Mouse (Mus musculus): ENCODE data around the gene Brk1.

The Brk1 gene

GRCm38 (mm10) chr6:113623941-113624751, 19.6 kb downstream of the Brk1 start, which contains the start of gene Vhl:
TSS of gene Vhl (plus strand) at chr6:113623959.
- DNase-seq (ENCODE audit: extremely low spot score) = peak; percentile 88

- no peak for DNase-seq (ENCODE audit: extremely low spot score)
These were observed 20.6 kb downstream of the Brk1 start for GRCm38 (mm10) chr6:113624989-113625770.

GRCm38 (mm10) chr6:113630322-113630721, 25.8 kb downstream of the Brk1 start:
- no peak for DNase-seq (ENCODE audit: extremely low spot score)

GRCm38 (mm10) chr6:113632863-113633262, 28.3 kb downstream of the Brk1 start:
- no peak for DNase-seq (ENCODE audit: extremely low spot score)

- peak; percentile 91 for DNase-seq (ENCODE audit: extremely low spot score)
These were observed 33.9 kb downstream of the Brk1 start, which contains the start of gene Irak2 for GRCm38 (mm10) chr6:113638302-113639040. TSS of gene Irak2 (plus strand) at chr6:113638467.

- no peak for DNase-seq (ENCODE audit: extremely low spot score)
These were observed 34.6 kb downstream of the Brk1 start for GRCm38 (mm10) chr6:113639201-113639600.

- no peak for DNase-seq (ENCODE audit: extremely low spot score)
These were observed 38.0 kb downstream of the Brk1 start for GRCm38 (mm10) chr6:113642605-113643004.

GRCm38 (mm10) chr6:113643021-113643420, 38.4 kb downstream of the Brk1 start:
- DNase-seq (ENCODE audit: extremely low spot score) = no peak

GRCm38 (mm10) chr6:113643967-113644366, 39.4 kb downstream of the Brk1 start:
- DNase-seq (ENCODE audit: extremely low spot score) = no peak

GRCm38 (mm10) chr6:113644808-113645207, 40.2 kb downstream of the Brk1 start:
- no peak for DNase-seq (ENCODE audit: extremely low spot score)

- DNase-seq (ENCODE audit: extremely low spot score) = no peak
These were observed 45.0 kb downstream of the Brk1 start for GRCm38 (mm10) chr6:113649346-113650196.

GRCm38 (mm10) chr6:113650197-113650640, 45.6 kb downstream of the Brk1 start:
- DNase-seq (ENCODE audit: extremely low spot score) = no peak

GRCm38 (mm10) chr6:113651626-113652025, 47.1 kb downstream of the Brk1 start:
- no peak for DNase-seq (ENCODE audit: extremely low spot score)

GRCm38 (mm10) chr6:113653551-113653950, 49.0 kb downstream of the Brk1 start:
- DNase-seq (ENCODE audit: extremely low spot score) = no peak

- DNase-seq (ENCODE audit: extremely low spot score) = no peak
These were observed 49.5 kb downstream of the Brk1 start for GRCm38 (mm10) chr6:113654102-113654501.

- DNase-seq (ENCODE audit: extremely low spot score) = no peak
These were observed 50.3 kb downstream of the Brk1 start for GRCm38 (mm10) chr6:113654753-113655397.

GRCm38 (mm10) chr6:113655475-113655874, 50.9 kb downstream of the Brk1 start:
- no peak for DNase-seq (ENCODE audit: extremely low spot score)

GRCm38 (mm10) chr6:113656847-113657246, 52.3 kb downstream of the Brk1 start:
- DNase-seq (ENCODE audit: extremely low spot score) = no peak

GRCm38 (mm10) chr6:113658226-113658625, 53.7 kb downstream of the Brk1 start:
- no peak for DNase-seq (ENCODE audit: extremely low spot score)
